Mouse (Mus musculus): ENCODE data around the gene Anks1b. TPM values are rescaled to one million over a fixed set of nuclear protein-coding genes. Genes with fewer than 3 reads are reported as not detected.

The Anks1b gene
- polyA plus RNA-seq, 1 experiment from 2014 or later: 1.6 TPM

- Histone ChIP-seq H3K27ac (replicated peaks) (no peak overlapping the region), H3K27me3 (ENCODE audit: low read depth, poor library complexity, severe bottlenecking) (no peaks in the 10 kb centered on the region), H3K4me1 (no peaks in the 10 kb centered on the region), H3K36me3 (no peaks in the 10 kb centered on the region), H3K4me3 (no peak overlapping the region), H3K9me3 (replicated peaks) (0 out of 2 replicates have a peak, but pooled peaks cover 5% of the 10 kb centered on the region)
- DNase-seq (ENCODE audit: low spot score): no peak
- 93% methylated on average over 6 of the region's 6 CpGs for WGBS
Measured at GRCm38 (mm10) chr10:90947043-90947442, 1073.7 kb downstream of the Anks1b start.

GRCm38 (mm10) chr10:90947608-90948373, 1074.5 kb downstream of the Anks1b start:
- Histone ChIP-seq H3K9me3 (replicated peaks) (0 out of 2 replicates have a peak, but pooled peaks cover 5% of the 10 kb centered on the region), H3K4me3 (no peak overlapping the region), H3K27me3 (ENCODE audit: low read depth, poor library complexity, severe bottlenecking) (no peaks in the 10 kb centered on the region), H3K4me1 (no peaks in the 10 kb centered on the region), H3K36me3 (no peaks in the 10 kb centered on the region), H3K27ac (replicated peaks) (no peak overlapping the region)
- WGBS: 92% methylated on average over 18 of the region's 18 CpGs
- DNase-seq (ENCODE audit: low spot score): no peak

GRCm38 (mm10) chr10:90953103-90953709, 1079.9 kb downstream of the Anks1b start:
- Histone ChIP-seq H3K4me1 (no peaks in the 10 kb centered on the region), H3K36me3 (no peaks in the 10 kb centered on the region), H3K4me3 (no peak overlapping the region), H3K9me3 (replicated peaks) (no peaks in the 10 kb centered on the region), H3K27me3 (ENCODE audit: low read depth, poor library complexity, severe bottlenecking) (no peaks in the 10 kb centered on the region), H3K27ac (replicated peaks) (no peak overlapping the region)
- WGBS: 95% methylated on average over 15 of the region's 15 CpGs
- DNase-seq (ENCODE audit: low spot score): no peak

GRCm38 (mm10) chr10:90953821-90954220, 1080.5 kb downstream of the Anks1b start:
- no peaks in the 10 kb centered on the region for H3K27me3 ChIP-seq (ENCODE audit: low read depth, poor library complexity, severe bottlenecking)
- no peaks in the 10 kb centered on the region for H3K36me3 ChIP-seq
- no peak for DNase-seq (ENCODE audit: low spot score)
- no peak overlapping the region for H3K27ac ChIP-seq (replicated peaks)
- WGBS: 90% methylated on average over 6 of the region's 6 CpGs
- H3K4me3 ChIP-seq: no peak overlapping the region
- no peaks in the 10 kb centered on the region for H3K4me1 ChIP-seq
- H3K9me3 ChIP-seq (replicated peaks): no peaks in the 10 kb centered on the region

- Histone ChIP-seq H3K27ac (replicated peaks) (no peak overlapping the region), H3K4me3 (no peak overlapping the region), H3K4me1 (peaks cover 5% of the 10 kb centered on the region), H3K36me3 (no peaks in the 10 kb centered on the region), H3K27me3 (ENCODE audit: low read depth, poor library complexity, severe bottlenecking) (peaks cover 6% of the 10 kb centered on the region), H3K9me3 (replicated peaks) (no peaks in the 10 kb centered on the region)
- no peak for DNase-seq (ENCODE audit: low spot score)
- WGBS: 83% methylated on average over 7 of the region's 7 CpGs
Measured at GRCm38 (mm10) chr10:90960374-90960773, 1087.1 kb downstream of the Anks1b start.

GRCm38 (mm10) chr10:90964511-90964910, 1091.2 kb downstream of the Anks1b start:
- H3K9me3 ChIP-seq (replicated peaks): no peaks in the 10 kb centered on the region
- no peak overlapping the region for H3K4me3 ChIP-seq
- peaks cover 18% of the 10 kb centered on the region for H3K4me1 ChIP-seq
- 32% methylated on average over 9 of the region's 9 CpGs for WGBS
- H3K27ac ChIP-seq (replicated peaks): no peak overlapping the region
- H3K27me3 ChIP-seq (ENCODE audit: low read depth, poor library complexity, severe bottlenecking): peaks cover 47% of the 10 kb centered on the region
- DNase-seq (ENCODE audit: low spot score): no peak
- no peaks in the 10 kb centered on the region for H3K36me3 ChIP-seq

- H3K9me3 ChIP-seq (replicated peaks): no peaks in the 10 kb centered on the region
- DNase-seq (ENCODE audit: low spot score): no peak
- no peak overlapping the region for H3K4me3 ChIP-seq
- H3K27me3 ChIP-seq (ENCODE audit: low read depth, poor library complexity, severe bottlenecking): peaks cover 60% of the 10 kb centered on the region
- peaks cover 25% of the 10 kb centered on the region for H3K4me1 ChIP-seq
- no peaks in the 10 kb centered on the region for H3K36me3 ChIP-seq
- 59% methylated on average over 14 of the region's 14 CpGs for WGBS
- no peak overlapping the region for H3K27ac ChIP-seq (replicated peaks)
Measured at GRCm38 (mm10) chr10:90965671-90966315, 1092.5 kb downstream of the Anks1b start.

- no peaks in the 10 kb centered on the region for H3K9me3 ChIP-seq (replicated peaks)
- no peak overlapping the region for H3K4me3 ChIP-seq
- no peaks in the 10 kb centered on the region for H3K36me3 ChIP-seq
- H3K27ac ChIP-seq (replicated peaks): no peak overlapping the region
- peaks cover 25% of the 10 kb centered on the region for H3K4me1 ChIP-seq
- DNase-seq (ENCODE audit: low spot score): peak; percentile 16
- H3K27me3 ChIP-seq (ENCODE audit: low read depth, poor library complexity, severe bottlenecking): peaks cover 65% of the 10 kb centered on the region
- 32% methylated on average over 9 of the region's 9 CpGs for WGBS
Measured at GRCm38 (mm10) chr10:90966821-90967220, 1093.5 kb downstream of the Anks1b start.

- Histone ChIP-seq H3K36me3 (no peaks in the 10 kb centered on the region), H3K27ac (replicated peaks) (no peak overlapping the region), H3K27me3 (ENCODE audit: low read depth, poor library complexity, severe bottlenecking) (peaks cover 73% of the 10 kb centered on the region), H3K4me1 (peaks cover 32% of the 10 kb centered on the region), H3K4me3 (no peak overlapping the region), H3K9me3 (replicated peaks) (no peaks in the 10 kb centered on the region)
- WGBS: 93% methylated on average over 10 of the region's 10 CpGs
- DNase-seq (ENCODE audit: low spot score): no peak
Measured at GRCm38 (mm10) chr10:90968247-90968646, 1094.9 kb downstream of the Anks1b start.

- Histone ChIP-seq H3K36me3 (no peaks in the 10 kb centered on the region), H3K27me3 (ENCODE audit: low read depth, poor library complexity, severe bottlenecking) (peaks cover 73% of the 10 kb centered on the region), H3K9me3 (replicated peaks) (no peaks in the 10 kb centered on the region), H3K4me3 (peak overlapping the region; percentile 66), H3K4me1 (peaks cover 28% of the 10 kb centered on the region), H3K27ac (replicated peaks) (peak overlapping the region; percentile 59)
- under 1% methylated on average over 72 of the region's 72 CpGs for WGBS
- peak; percentile 54 for DNase-seq (ENCODE audit: low spot score)
Measured at GRCm38 (mm10) chr10:90969355-90970174, 1096.3 kb downstream of the Anks1b start.

GRCm38 (mm10) chr10:90970560-90970959, 1097.3 kb downstream of the Anks1b start:
- H3K9me3 ChIP-seq (replicated peaks): no peaks in the 10 kb centered on the region
- H3K27ac ChIP-seq (replicated peaks): no peak overlapping the region
- 38% methylated on average over 4 of the region's 4 CpGs for WGBS
- peaks cover 65% of the 10 kb centered on the region for H3K27me3 ChIP-seq (ENCODE audit: low read depth, poor library complexity, severe bottlenecking)
- H3K4me3 ChIP-seq: 0 out of 2 replicates have a peak overlapping the region, but pooled peaks have one; percentile 66
- peak; percentile 17 for DNase-seq (ENCODE audit: low spot score)
- H3K36me3 ChIP-seq: no peaks in the 10 kb centered on the region
- peaks cover 27% of the 10 kb centered on the region for H3K4me1 ChIP-seq

GRCm38 (mm10) chr10:90974084-90974483, 1100.8 kb downstream of the Anks1b start:
- DNase-seq (ENCODE audit: low spot score): no peak
- no peaks in the 10 kb centered on the region for H3K36me3 ChIP-seq
- whole genome bisulfite sequencing: 80% methylated on average over 2 of the region's 2 CpGs
- peaks cover 30% of the 10 kb centered on the region for H3K27me3 ChIP-seq (ENCODE audit: low read depth, poor library complexity, severe bottlenecking)
- no peak overlapping the region for H3K4me3 ChIP-seq
- no peaks in the 10 kb centered on the region for H3K9me3 ChIP-seq (replicated peaks)
- peaks cover 18% of the 10 kb centered on the region for H3K4me1 ChIP-seq
- H3K27ac ChIP-seq (replicated peaks): no peak overlapping the region

All from midbrain, embryonic 10.5 days (tissue).